In genomic region chr11:36045681-36046276, GRCm38 (mm10) we compare ENCODE assay signal across 9 mouse cellular contexts.
DNase-seq lines count a peak whose midpoint lies in the region; ATAC-seq and TF ChIP-seq lines count a peak whose summit lies in the region.
"Had no signal": no experiment of that assay in that cellular context is flagged by ENCODE, and none has a peak within 500 bp of the region (broad histone marks: within the 10 kb centered on the region; RNA-seq: fewer than 3 reads in every experiment).

No protein-coding gene starts in this region.

- H3K9ac ChIP-seq in ES-Bruce4 (ENCODE audit: low read depth, poor library complexity, severe bottlenecking): peak overlapping the region; percentile 12; the same call in 1 of the 2 replicates
- H3K9ac ChIP-seq in heart, embryonic 15.5 days: peak overlapping the region; percentile 49
- no peak overlapping the region for H3K9ac ChIP-seq in liver, embryonic 14.5 days (replicated peaks)
- H3K9ac ChIP-seq in neural tube, embryonic 13.5 days: peak overlapping the region; percentile 41; the same call in 1 of the 2 replicates

- H3K27me3 ChIP-seq in ES-Bruce4 (ENCODE audit: control insufficient read depth, insufficient read depth, low read length, poor library complexity, severe bottlenecking): 0 out of 2 replicates have a peak, but pooled peaks cover 2% of the 10 kb centered on the region
- H3K27me3 ChIP-seq in heart, embryonic 15.5 days: peaks cover 14% of the 10 kb centered on the region
- no peaks in the 10 kb centered on the region for H3K27me3 ChIP-seq in liver, embryonic 14.5 days (ENCODE audit: control insufficient read depth, insufficient read depth, low read length)
- H3K27me3 ChIP-seq in neural tube, embryonic 13.5 days: no peaks in the 10 kb centered on the region; the same call in 1 of the 2 replicates

- no peaks in the 10 kb centered on the region for H3K36me3 ChIP-seq in ES-Bruce4 (ENCODE audit: control insufficient read depth, insufficient read depth, low read length, poor library complexity, severe bottlenecking)
- H3K36me3 ChIP-seq in heart, embryonic 15.5 days: no peaks in the 10 kb centered on the region
- no peaks in the 10 kb centered on the region for H3K36me3 ChIP-seq in liver, embryonic 14.5 days (replicated peaks; ENCODE audit: control insufficient read depth, insufficient read depth, low read depth)
- peaks cover 11% of the 10 kb centered on the region for H3K36me3 ChIP-seq in neural tube, embryonic 13.5 days

- H3K4me2 ChIP-seq in heart, embryonic 15.5 days: peak overlapping the region; percentile 56
- peak overlapping the region; percentile 55 for H3K4me2 ChIP-seq in liver, embryonic 14.5 days (ENCODE audit: low read depth)
- H3K4me2 ChIP-seq in neural tube, embryonic 13.5 days: peak overlapping the region; percentile 52

- peak; percentile 96 for TF ChIP-seq CTCF in ES-Bruce4 (IDR thresholded peaks at IDR 0.05; ENCODE audit: low read depth, low read length)
- peak; percentile 97 for TF ChIP-seq CTCF in brain, embryonic 14.5 days (IDR thresholded peaks at IDR 0.05; ENCODE audit: borderline replicate concordance, extremely low read depth, insufficient read depth, insufficient read length)
- TF ChIP-seq CTCF in embryonic fibroblast, embryonic 13.5 days (IDR thresholded peaks at IDR 0.05; ENCODE audit: borderline replicate concordance, insufficient read depth, low read length): peak; percentile 84; the same call in 1 of the 2 replicates
- peak; percentile 92 for TF ChIP-seq CTCF in liver, embryonic 14.5 days (IDR thresholded peaks at IDR 0.05; ENCODE audit: low read depth)

- 2% methylated on average over 13 of the region's 13 CpGs for WGBS in heart, embryonic 15.5 days
- WGBS in liver, embryonic 14.5 days (ENCODE audit: insufficient replicate concordance): 3% methylated on average over 13 of the region's 13 CpGs
- WGBS in neural tube, embryonic 13.5 days: 2% methylated on average over 13 of the region's 13 CpGs

- H3K4me3 ChIP-seq in ES-Bruce4 (ENCODE audit: low read depth, low read length): peak overlapping the region; percentile 41
- H3K4me3 ChIP-seq in embryonic fibroblast, embryonic 13.5 days (ENCODE audit: insufficient read depth, low read length): peak overlapping the region; percentile 48
- peak overlapping the region; percentile 52 for H3K4me3 ChIP-seq in heart, embryonic 15.5 days
- H3K4me3 ChIP-seq in liver, embryonic 14.5 days (ENCODE audit: insufficient read depth in 1 of 2, low read depth in 2 of 2, low read length in 2 of 2): peak overlapping the region; percentile 37 to 64
- peak overlapping the region; percentile 40 for H3K4me3 ChIP-seq in neural tube, embryonic 13.5 days

- no peaks in the 10 kb centered on the region for H3K9me3 ChIP-seq in ES-Bruce4 (replicated peaks; ENCODE audit: control insufficient read depth, insufficient read depth, low read length, poor library complexity, severe bottlenecking)
- H3K9me3 ChIP-seq in heart, embryonic 15.5 days (replicated peaks): no peaks in the 10 kb centered on the region
- H3K9me3 ChIP-seq in liver, embryonic 14.5 days (ENCODE audit: control insufficient read depth, low read length): no peaks in the 10 kb centered on the region
- H3K9me3 ChIP-seq in neural tube, embryonic 13.5 days: no peaks in the 10 kb centered on the region

- no peaks in the 10 kb centered on the region for H3K4me1 ChIP-seq in ES-Bruce4 (ENCODE audit: control insufficient read depth, insufficient read depth, low read length)
- no peaks in the 10 kb centered on the region for H3K4me1 ChIP-seq in embryonic fibroblast, embryonic 13.5 days (ENCODE audit: control insufficient read depth, insufficient read depth, low read length)
- peaks cover 2% of the 10 kb centered on the region; the same call in 1 of the 2 replicates for H3K4me1 ChIP-seq in heart, embryonic 15.5 days (replicated peaks)
- no peaks in the 10 kb centered on the region for H3K4me1 ChIP-seq in liver, embryonic 14.5 days (replicated peaks; ENCODE audit: control insufficient read depth in 2 of 2, insufficient read depth in 2 of 2, low read length in 1 of 2)
- H3K4me1 ChIP-seq in neural tube, embryonic 13.5 days (replicated peaks): peaks cover 16% of the 10 kb centered on the region

- no peak for ATAC-seq in heart, embryonic 15.5 days (replicated peaks; ENCODE audit: insufficient number of reproducible peaks, insufficient read depth, low FRiP score, low read depth)
- no peak for ATAC-seq in liver, embryonic 14.5 days (ENCODE audit: insufficient read depth)
- ATAC-seq in neural tube, embryonic 13.5 days (ENCODE audit: low read depth): peak; percentile 68

- DNase-seq in brain, embryonic 14.5 days (ENCODE audit: low read depth): peak; percentile 93
- peak; percentile 62 to 76 for DNase-seq in kidney, postnatal 25 days
- peak; percentile 14 to 38 (median 17) for DNase-seq in liver, embryonic 14.5 days (ENCODE audit: low read depth in 3 of 3, low spot score in 3 of 3)
- peak; percentile 38 for DNase-seq in thymus, postnatal 25 days

- H3K27ac ChIP-seq in ES-Bruce4 (ENCODE audit: insufficient read depth, low read length): no peak overlapping the region
- H3K27ac ChIP-seq in embryonic fibroblast, embryonic 13.5 days (ENCODE audit: insufficient read depth, low read length): no peak overlapping the region
- H3K27ac ChIP-seq in heart, embryonic 15.5 days: no peak overlapping the region
- H3K27ac ChIP-seq in liver, embryonic 14.5 days: no peak overlapping the region
- H3K27ac ChIP-seq in neural tube, embryonic 13.5 days (replicated peaks): peak overlapping the region; percentile 24; the same call in 1 of the 2 replicates
- H3K27ac ChIP-seq: macrophage had no signal

- TF ChIP-seq EP300 in ES-Bruce4 (IDR thresholded peaks at IDR 0.05; ENCODE audit: insufficient read depth, low read depth, low read length): no peak
- TF ChIP-seq EP300 in liver, embryonic 14.5 days (IDR thresholded peaks at IDR 0.05; ENCODE audit: low read depth): no peak

- no peak for TF ChIP-seq POLR2A in ES-Bruce4 (IDR thresholded peaks at IDR 0.05; ENCODE audit: insufficient read depth, low read length)
- no peak for TF ChIP-seq POLR2A in brain, embryonic 14.5 days (IDR thresholded peaks at IDR 0.05; ENCODE audit: borderline replicate concordance, extremely low read depth, insufficient read depth, insufficient read length, poor library complexity, severe bottlenecking)
- TF ChIP-seq POLR2A in embryonic fibroblast, embryonic 13.5 days (IDR thresholded peaks at IDR 0.05; ENCODE audit: low read depth, low read length): no peak

Comparison
In these comparisons a context has a peak if more than half of its experiments do, and no peak if none do; other contexts are left out.
1. DNase-seq: peak in every context shown above with its lines; median percentile 93 in brain, embryonic 14.5 days; 69 in kidney, postnatal 25 days; 38 in thymus, postnatal 25 days; 17 in liver, embryonic 14.5 days.